Mouse (Mus musculus) mature B cell (primary cell): ENCODE measurements around the gene Nacc2.

Experiments
- in situ Hi-C: fragments of 300-500 bp; cut with MboI; formaldehyde crosslinking; loops from 2 replicates; pipeline ENCODE4 v1.14.3; 2019

The Nacc2 gene

GRCm38 (mm10) chr2:26055046-26055746 is 67.8 kb downstream of the Nacc2 start:
- in situ Hi-C loops: no loop called here

GRCm38 (mm10) chr2:26052806-26053205 is 70.2 kb downstream of the Nacc2 start:
- in situ Hi-C loops: no loop called here

DNA sequence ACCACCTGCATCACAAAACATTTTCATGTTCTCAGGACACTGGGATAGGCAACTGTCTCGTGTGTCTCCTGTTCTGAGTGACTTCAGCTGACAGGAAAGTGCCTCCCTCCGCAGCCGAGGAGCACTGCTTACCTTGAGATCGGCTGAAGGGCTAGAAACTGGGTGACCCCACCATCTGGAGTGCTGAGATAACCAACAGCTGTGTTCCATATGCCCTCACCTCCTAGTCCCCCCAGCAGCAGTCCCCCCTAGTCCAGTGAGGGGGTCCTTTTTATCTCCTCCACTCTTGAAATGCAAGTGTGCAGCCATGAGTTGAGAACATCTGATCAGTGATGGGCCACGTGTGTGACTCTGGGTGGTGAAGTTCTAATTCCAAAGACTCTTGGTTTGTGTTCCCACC is 74.2 kb downstream of the Nacc2 start:
- in situ Hi-C loops: no loop called here

GRCm38 (mm10) chr2:26044216-26044615 is 78.8 kb downstream of the Nacc2 start:
- in situ Hi-C loops: no loop called here

GRCm38 (mm10) chr2:26042603-26043002 is 80.4 kb downstream of the Nacc2 start:
- in situ Hi-C loops: no loop called here

DNA sequence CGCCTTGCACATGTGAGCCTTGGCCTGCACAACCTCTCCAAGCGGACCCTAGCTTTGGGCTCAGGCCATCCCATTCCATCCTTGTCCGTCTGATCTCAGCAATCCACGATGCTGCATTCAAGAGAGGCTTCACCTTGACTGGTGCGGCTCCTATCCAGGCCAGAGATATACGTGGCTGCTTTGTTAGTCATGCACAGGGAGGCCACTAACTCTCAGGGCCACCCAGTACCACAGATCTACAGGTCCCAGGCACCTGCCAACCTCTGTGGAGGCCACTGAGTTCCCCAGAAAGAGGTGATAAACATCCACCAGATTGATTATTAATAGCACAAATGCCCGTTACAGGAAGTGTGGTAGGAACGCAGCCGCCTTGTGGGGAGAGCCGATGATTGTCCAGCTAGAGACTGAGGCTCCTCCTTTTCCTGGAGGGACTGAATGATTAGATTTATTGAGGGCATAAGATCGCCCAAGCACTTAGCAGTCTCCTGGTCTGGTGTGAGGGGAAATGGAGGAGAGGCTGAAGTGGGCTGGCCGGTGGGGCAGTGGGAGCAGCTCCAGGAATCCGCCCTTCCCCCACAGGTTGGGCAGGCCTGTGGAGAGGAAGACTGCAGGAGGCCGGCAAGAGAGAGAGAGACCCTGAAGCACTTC is 81.7 kb downstream of the Nacc2 start:
- in situ Hi-C loops: no loop called here

- in situ Hi-C loops: no loop called here
These were observed 83.1 kb downstream of the Nacc2 start for GRCm38 (mm10) chr2:26039951-26040350.

- in situ Hi-C loops: no loop called here
These were observed 85.6 kb downstream of the Nacc2 start for GRCm38 (mm10) chr2:26037386-26037785.

DNA sequence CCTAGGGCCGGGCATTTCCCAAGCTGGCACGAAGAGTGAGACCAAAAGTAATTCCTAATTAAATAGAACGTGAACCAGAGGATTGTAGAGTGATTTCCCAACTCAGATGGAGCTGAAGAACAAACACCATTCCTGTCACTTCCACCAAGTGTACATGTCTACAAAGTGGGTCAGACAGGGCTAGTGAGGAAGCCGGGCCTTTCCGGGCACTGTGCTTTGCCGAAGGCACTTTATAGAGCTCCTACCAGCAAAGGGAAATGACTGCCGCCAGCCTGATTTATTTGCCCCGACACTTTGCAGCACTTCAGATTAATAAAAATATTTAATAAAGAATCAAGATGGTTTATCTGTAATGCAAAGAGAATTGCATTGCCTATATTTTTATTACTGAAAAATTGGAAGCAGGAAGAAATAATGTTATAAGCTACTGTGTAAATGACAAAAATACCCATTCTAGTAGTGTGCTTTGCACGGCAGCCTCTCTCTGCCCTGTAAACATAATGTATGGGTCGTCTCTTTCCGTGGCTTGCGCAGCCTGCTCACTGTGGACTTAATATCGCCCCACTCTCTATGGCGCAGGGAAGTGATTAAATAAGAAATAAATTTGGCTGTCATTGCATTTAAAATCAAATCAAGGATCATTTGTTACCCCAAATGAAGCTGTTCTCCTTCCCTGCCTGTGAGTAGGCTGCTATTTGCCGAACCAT is 88.5 kb downstream of the Nacc2 start:
- in situ Hi-C loops: no loop called here

DNA sequence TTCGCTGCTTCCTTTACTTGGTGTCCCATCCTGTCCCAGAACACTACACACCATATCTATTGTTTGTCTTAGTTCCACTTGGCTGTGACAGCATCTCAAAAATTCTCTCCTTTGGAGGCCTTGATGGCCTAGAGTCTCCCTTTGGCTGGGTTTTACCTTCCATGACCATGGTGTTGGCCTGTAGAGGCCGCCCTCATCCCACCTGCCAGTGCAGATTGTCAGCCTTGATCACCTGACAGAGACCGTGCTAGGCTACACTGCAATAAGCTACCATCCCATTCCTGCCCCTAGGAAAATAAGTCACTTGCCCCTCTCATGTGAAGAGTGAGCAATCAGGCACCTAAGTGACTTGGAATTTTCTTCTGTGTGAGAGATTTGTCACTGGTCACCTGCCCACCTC is 92.7 kb downstream of the Nacc2 start:
- in situ Hi-C loops: no loop called here

DNA sequence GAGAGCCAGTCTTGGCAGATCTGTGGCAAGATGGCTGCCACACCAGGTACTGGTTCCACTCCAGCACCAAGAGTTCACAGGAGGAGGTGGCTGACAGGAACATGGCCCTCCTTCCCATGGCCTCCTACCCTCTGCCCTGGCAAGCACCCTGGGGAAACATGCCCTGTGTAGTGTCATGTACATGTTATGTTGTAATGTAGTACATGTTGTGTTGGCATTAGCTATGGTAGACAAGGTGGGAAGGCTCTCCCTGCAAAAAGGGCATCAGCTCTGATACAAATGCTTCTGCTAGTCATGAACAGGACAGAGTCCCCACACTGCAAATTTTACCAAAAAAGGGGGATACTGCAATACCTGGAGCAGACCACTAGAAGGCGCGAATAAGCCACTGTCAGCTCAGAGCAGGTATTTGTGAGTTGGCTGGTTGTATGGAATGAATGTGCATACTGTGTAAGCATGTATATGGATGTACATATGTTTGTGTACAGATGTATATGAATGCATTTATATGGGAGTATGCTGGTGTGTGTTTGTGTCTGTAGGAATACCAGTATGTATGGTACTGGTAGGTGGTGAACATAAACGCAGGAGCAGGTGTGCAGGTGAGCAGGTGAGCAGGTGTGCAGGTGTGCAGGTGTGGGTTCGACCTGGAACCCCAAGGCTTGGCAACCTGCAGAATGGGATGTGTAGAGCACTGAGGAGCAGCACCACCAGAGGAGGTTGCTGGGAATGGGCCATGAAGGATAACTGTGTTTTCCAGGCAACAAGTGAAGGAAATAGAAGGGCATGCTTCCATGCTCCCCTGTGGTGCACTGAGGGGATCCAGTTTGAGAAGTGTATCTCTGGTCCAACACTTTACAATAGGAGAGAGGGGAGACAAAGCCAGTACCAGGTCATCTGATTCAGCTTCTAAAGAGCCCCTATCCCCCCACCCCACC is 98.6 kb downstream of the Nacc2 start:
- in situ Hi-C loops: no loop called here

- in situ Hi-C loops: no loop called here
These were observed 100.4 kb downstream of the Nacc2 start for GRCm38 (mm10) chr2:26022626-26023025.

DNA sequence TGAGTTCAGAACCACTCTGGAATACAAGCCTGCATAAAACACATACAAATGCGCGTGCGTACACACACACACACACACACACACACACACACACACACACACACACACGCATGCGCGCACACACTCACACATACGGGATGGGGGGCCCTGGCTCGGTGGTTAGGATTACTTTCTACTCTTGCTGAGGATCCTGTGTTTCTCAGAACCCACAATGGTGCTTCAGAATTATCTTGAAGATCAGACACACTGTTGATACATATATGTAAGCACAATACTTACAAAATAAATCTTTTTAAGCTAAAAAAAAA is 100.8 kb downstream of the Nacc2 start:
- in situ Hi-C loops: no loop called here

DNA sequence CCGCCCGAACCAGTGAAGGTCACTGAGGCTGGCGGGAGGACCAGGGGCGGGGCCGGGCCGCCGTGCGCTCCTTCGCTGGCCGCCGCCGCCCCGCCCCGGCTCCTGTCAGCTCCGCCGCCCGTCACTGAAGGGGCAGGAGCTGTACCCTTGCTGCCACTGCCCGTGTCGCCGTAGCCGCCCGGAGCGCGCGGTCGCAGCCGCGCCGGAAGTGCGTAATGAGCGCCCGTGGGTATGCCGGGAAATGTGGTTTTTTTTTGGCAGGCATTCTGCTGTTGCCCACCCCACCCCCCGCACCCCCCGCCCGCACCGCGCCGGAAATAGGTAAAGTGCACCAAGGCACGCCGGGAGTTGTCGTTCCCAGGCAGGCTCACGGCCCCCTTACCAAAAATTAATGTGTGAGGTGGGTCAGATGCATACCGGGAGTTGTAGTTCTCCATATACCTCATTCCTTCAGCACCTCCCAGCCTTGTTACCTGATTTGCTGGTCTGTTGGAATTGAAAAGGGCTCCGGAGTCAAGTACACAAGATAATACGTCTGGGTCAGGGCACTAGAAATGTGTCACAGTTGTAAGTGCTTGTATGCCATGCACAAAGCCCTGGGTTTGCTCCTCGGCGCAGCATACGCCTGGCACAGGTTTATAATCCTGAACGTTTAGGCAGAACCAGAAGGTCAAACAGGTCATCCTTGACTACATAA is 101.3 kb downstream of the Nacc2 start, which contains the start of gene Ubac1:
Gene Ubac1 (minus strand): TSS at position 187 of the 697 bp plus-strand sequence.
- in situ Hi-C loops: no loop called here

GRCm38 (mm10) chr2:26020714-26021560 is 102.1 kb downstream of the Nacc2 start:
- in situ Hi-C loops: no loop called here

- in situ Hi-C loops: no loop called here
These were observed 103.1 kb downstream of the Nacc2 start for GRCm38 (mm10) chr2:26019923-26020322.

- in situ Hi-C loops: no loop called here
These were observed 105.7 kb downstream of the Nacc2 start for GRCm38 (mm10) chr2:26017326-26017725.

DNA sequence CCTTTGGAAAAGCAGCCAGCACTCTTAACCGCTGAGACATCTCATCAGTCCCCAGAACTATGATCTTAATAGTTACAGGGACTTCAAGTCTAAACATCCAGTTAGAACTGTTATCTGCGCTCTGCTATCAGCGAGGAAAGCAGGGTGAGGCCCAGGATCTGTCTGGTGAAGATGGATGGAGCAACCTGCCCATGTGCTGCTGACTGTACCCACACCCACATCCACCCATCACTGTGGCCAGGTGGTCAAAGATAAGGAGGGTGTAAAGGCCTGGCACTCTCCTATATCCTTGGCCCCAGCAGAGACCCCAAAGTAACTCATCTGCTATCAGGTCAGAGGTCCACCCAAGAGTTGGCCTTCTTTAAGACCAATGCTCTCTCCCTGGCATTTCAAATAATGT is 109.3 kb downstream of the Nacc2 start:
- in situ Hi-C loops: no loop called here

GRCm38 (mm10) chr2:26011420-26011819 is 111.6 kb downstream of the Nacc2 start:
- in situ Hi-C loops: no loop called here
